Mouse (Mus musculus): ENCODE data around the gene Ltbp2.

- TF ChIP-seq TAL1 (IDR thresholded peaks at IDR 0.05; ENCODE audit: low read length), result no peak
- TF ChIP-seq GATA1 (IDR thresholded peaks at IDR 0.05; ENCODE audit: low read length), result no peak
Observed at GRCm38 (mm10) chr12:84752131-84752977, 124.0 kb downstream of the Ltbp2 start.
